Mouse (Mus musculus) kidney, adult 2 months (tissue): ENCODE results near the gene Nars2.

Source experiments
- CTCF ChIP-seq: fragments of 200-500 bp; conservative IDR thresholded peaks from 2 replicates; pipeline ENCODE4 v1.5.1; 2011; ENCODE audit warnings: low read depth, mild to moderate bottlenecking, control low read depth, low read length, moderate library complexity, mixed read lengths; ENCODE audit not compliant: insufficient read depth, insufficient read length
- POLR2A ChIP-seq: fragments of 200-500 bp; IDR thresholded peaks from one replicate; pipeline ENCODE4 v1.6.1; 2011; ENCODE audit warnings: low read depth, low read length, control low read depth

GRCm38 (mm10) chr7:96985798-96986197, 34.5 kb downstream of the Nars2 start:
- TF ChIP-seq CTCF, result no peak
- TF ChIP-seq POLR2A, result no peak
